Mouse (Mus musculus): Measurements from ENCODE around the gene Plin2. TPM values are rescaled to one million over a fixed set of nuclear protein-coding genes. Genes with fewer than 3 reads are reported as not detected.

The Plin2 gene
- polyA plus RNA-seq, 1 experiment: 9.7 TPM

- peak; percentile 100 for TF ChIP-seq GATA1 (IDR thresholded peaks at IDR 0.05; ENCODE audit: low read length)
Observed at GRCm38 (mm10) chr4:86663919-86664318, 5.9 kb downstream of the Plin2 start.

- no peak for TF ChIP-seq GATA1 (IDR thresholded peaks at IDR 0.05; ENCODE audit: low read length)
Observed at GRCm38 (mm10) chr4:86657176-86657575, 12.7 kb downstream of the Plin2 start.

GRCm38 (mm10) chr4:86651686-86652384, 18.0 kb downstream of the Plin2 start:
- TF ChIP-seq GATA1 (IDR thresholded peaks at IDR 0.05; ENCODE audit: low read length): no peak

- TF ChIP-seq GATA1 (IDR thresholded peaks at IDR 0.05; ENCODE audit: low read length): no peak
Observed at GRCm38 (mm10) chr4:86631831-86632230, 38.0 kb downstream of the Plin2 start.

- TF ChIP-seq GATA1 (IDR thresholded peaks at IDR 0.05; ENCODE audit: low read length): no peak
Observed at GRCm38 (mm10) chr4:86625463-86625862, 44.4 kb downstream of the Plin2 start.

GRCm38 (mm10) chr4:86622116-86622515, 47.7 kb downstream of the Plin2 start:
- TF ChIP-seq GATA1 (IDR thresholded peaks at IDR 0.05; ENCODE audit: low read length): no peak

GRCm38 (mm10) chr4:86620506-86620905, 49.4 kb downstream of the Plin2 start:
- no peak for TF ChIP-seq GATA1 (IDR thresholded peaks at IDR 0.05; ENCODE audit: low read length)

- no peak for TF ChIP-seq GATA1 (IDR thresholded peaks at IDR 0.05; ENCODE audit: low read length)
Observed at GRCm38 (mm10) chr4:86612289-86612620, 57.6 kb downstream of the Plin2 start.

- TF ChIP-seq GATA1 (IDR thresholded peaks at IDR 0.05; ENCODE audit: low read length): no peak
Observed at GRCm38 (mm10) chr4:86611524-86612288, 58.2 kb downstream of the Plin2 start, which contains the start of gene Haus6. Gene Haus6, minus strand, starts transcription at chr4:86612055.

Other genes starting within 250 kb of the Plin2 start
- gene Saxo1, start 111.7 kb downstream of the Plin2 start, polyA plus RNA-seq (2012): not detected in 2 replicates
- gene Rraga, start 94.4 kb downstream of the Plin2 start, polyA plus RNA-seq (2012): 59.2 and 74.1 TPM in 2 replicates
- gene Haus6, start 58.0 kb downstream of the Plin2 start, polyA plus RNA-seq (2012): 37.3 and 42.2 TPM in 2 replicates
- 5.7 and 8.5 TPM in 2 replicates for gene Dennd4c, start 78.5 kb upstream of the Plin2 start, polyA plus RNA-seq (2012)
- 223 and 257 TPM in 2 replicates for gene Rps6, start 187.4 kb upstream of the Plin2 start, polyA plus RNA-seq (2012)
- gene Acer2, start 204.3 kb upstream of the Plin2 start, polyA plus RNA-seq (2012): not detected in 2 replicates